Mouse (Mus musculus) adrenal gland (tissue): ENCODE measurements around the gene Vmn1r237.

Source experiments
- intact Hi-C: fragments of 180-260 bp; cut with DNase I; formaldehyde crosslinking; loops from one replicate; pipeline ENCODE4 v1.15.1; 2025
- long read RNA-seq, 2 experiments: library from polyadenylated mRNA; unstranded; transcript quantifications; one replicate each; pipeline ENCODE4 v2.0.0; 2020; ENCODE audit warnings: borderline replicate concordance in 1 of 2; ENCODE audit not compliant: insufficient replicate concordance in 1 of 2
- microRNA-seq, 2 experiments: library from miRNA; unstranded; fragments of <30 nt; microRNA quantifications; one replicate each; pipeline ENCODE4; 2019

Vmn1r237 gene
- long read RNA-seq, experiment 1, result 0 reads
- long read RNA-seq, experiment 2, result 0 reads

DNA sequence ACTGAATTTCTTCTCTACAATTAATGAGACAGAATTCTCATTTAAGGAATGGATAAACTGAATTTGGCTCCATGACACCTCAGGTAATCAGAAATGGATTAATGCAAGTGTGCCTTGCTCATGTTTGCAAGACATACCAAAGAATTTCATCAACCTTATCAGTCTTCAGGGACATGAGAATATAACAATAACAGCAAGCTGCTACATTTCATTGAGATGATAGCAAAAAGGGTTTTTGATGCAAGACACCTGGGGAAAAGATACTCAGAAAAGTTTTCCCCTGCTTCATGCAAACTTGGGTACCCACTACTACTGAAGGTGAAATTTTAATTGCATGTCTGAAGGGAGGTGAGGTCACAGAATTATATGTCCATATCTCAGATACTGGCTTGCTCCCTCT lies at the start of gene Vmn1r237:
TSS of gene Vmn1r237 (plus strand) at position 301 of the 400 bp plus-strand sequence.
- intact Hi-C loops, result no loop called here

GRCm38 (mm10) chr17:21272103-21272502 lies 39.6 kb upstream of the Vmn1r237 start:
- intact Hi-C loops, result loop anchor here (2.0 to 5.0 kb wide), 2 partner anchors 151 to 245 kb away; partner anchors contain the start of gene Zfp54

- intact Hi-C loops, result no loop called here
Observed at GRCm38 (mm10) chr17:21282642-21283041, 29.0 kb upstream of the Vmn1r237 start, which contains the start of gene Vmn1r236. Gene Vmn1r236 (plus strand): TSS chr17:21282942.

GRCm38 (mm10) chr17:21284395-21284794 lies 27.3 kb upstream of the Vmn1r237 start:
- intact Hi-C loops, result no loop called here

DNA sequence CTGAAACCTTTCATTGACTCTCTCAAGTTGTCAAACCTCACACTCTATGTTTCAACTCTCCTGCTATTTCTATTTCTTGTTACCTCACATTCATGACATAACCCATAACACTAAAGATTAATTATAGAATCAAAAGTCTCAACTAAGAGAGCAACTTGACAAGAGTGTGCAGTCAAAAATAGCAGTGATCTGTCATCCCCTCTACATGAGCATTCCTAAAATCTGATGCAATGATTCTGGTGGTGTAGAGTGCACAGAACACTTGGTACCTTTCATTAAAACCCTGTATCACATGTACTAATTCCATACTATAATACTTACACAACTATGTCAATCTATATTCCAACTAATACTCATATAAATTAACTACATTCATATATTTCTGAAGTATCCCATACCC lies 22.0 kb upstream of the Vmn1r237 start:
- intact Hi-C loops, result no loop called here

Small RNAs within 50 kb of the gene (microRNA-seq; reads per million reads assigned to microRNA genes)
- 0 reads per million in 2 experiments for gene Gm26384
